Mouse (Mus musculus) E14TG2a.4 (cell line): ENCODE results near the gene Faim.

Experiments
- CTCF ChIP-seq: conservative IDR thresholded peaks from 2 replicates; pipeline ENCODE4 v1.5.1; 2014; ENCODE audit warnings: low read length
- NANOG ChIP-seq: IDR thresholded peaks from 2 replicates; pipeline ENCODE4 v1.6.1; 2014; ENCODE audit warnings: borderline replicate concordance, low read length, mixed read lengths
- POU5F1 ChIP-seq: IDR thresholded peaks from 2 replicates; pipeline ENCODE4 v1.6.1; 2014; ENCODE audit warnings: low read length, borderline replicate concordance

DNA sequence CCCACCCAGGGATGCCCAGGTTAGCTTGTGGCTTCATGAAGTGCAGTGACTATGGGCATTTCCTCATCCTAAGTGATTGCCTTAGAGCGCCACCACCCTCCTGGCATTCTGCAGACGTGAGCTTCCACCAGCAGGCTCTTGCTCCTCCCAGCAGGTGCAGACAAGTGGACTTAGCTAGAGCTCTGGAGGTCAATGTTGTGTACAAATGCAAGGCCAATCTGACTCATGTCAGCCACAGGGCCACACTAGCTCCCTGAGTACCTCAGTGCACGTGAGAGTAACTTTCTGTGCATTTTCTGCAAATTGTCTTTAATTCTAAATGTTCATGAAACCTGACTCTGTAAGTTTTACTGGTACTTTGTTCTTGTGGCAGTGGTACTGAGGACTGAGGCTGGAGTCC lies 30.1 kb downstream of the Faim start:
- no peak for TF ChIP-seq CTCF
- TF ChIP-seq POU5F1 = no peak
- TF ChIP-seq NANOG = no peak
